Comparison of ENCODE assay signal across 30 mouse cellular contexts in the genomic region with DNA sequence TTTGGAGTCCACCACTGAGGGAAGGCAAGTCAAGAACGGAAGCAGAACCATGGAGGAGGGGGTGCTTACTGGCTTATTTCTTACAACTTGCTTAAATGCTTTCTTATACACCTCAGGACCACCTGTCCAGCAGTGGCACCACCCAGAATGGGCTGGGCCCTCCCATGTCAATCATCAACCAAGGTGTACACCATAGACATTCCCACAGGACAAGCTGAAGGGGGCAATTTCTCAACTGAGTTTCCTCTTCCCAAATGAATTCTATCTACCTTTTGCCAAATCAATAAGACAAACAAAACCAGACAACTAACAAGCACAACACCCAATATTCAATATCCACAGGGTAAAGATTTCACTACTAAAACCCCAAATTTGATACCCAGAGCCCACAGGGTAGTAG.
"Had no signal": no experiment of that assay in that cellular context is flagged by ENCODE, and none has a peak within 500 bp of the region (broad histone marks: within the 10 kb centered on the region; RNA-seq: fewer than 3 reads in every experiment).

No protein-coding gene starts in this region.

- H3K4me2 ChIP-seq: limb, embryonic 12.5 days; limb, embryonic 13.5 days; limb, embryonic 15.5 days; liver, embryonic 13.5 days; liver, embryonic 15.5 days; lung, embryonic 14.5 days; lung, embryonic 15.5 days; midbrain, embryonic 11.5 days; midbrain, embryonic 12.5 days; midbrain, embryonic 13.5 days; midbrain, embryonic 15.5 days; neural tube, embryonic 12.5 days had no signal

- DNase-seq: left cerebral cortex, postnatal 4 days; liver; liver, embryonic 13.5 days; lung, adult 18-20 months; lung, adult 2 months; lung, postnatal 10 days; lung, postnatal 14 days; lung, postnatal 36 days; lung, postnatal 4 days; midbrain, embryonic 14.5 days had no signal

- H3K9me3 ChIP-seq: limb, embryonic 10.5 days; limb, embryonic 12.5 days; limb, embryonic 13.5 days; limb, embryonic 15.5 days; liver, embryonic 13.5 days; liver, embryonic 15.5 days; lung, embryonic 15.5 days; midbrain, embryonic 10.5 days; midbrain, embryonic 12.5 days; midbrain, embryonic 13.5 days; midbrain, embryonic 15.5 days; neural tube, embryonic 12.5 days had no signal

- H3K36me3 ChIP-seq: limb, embryonic 10.5 days; limb, embryonic 12.5 days; limb, embryonic 13.5 days; limb, embryonic 15.5 days; liver, embryonic 13.5 days; liver, embryonic 15.5 days; lung, embryonic 15.5 days; midbrain, embryonic 10.5 days; midbrain, embryonic 12.5 days; midbrain, embryonic 13.5 days; midbrain, embryonic 15.5 days; neural tube, embryonic 12.5 days had no signal

- H3K27ac ChIP-seq: left cerebral cortex, adult 2 months; limb, embryonic 10.5 days; limb, embryonic 12.5 days; limb, embryonic 13.5 days; limb, embryonic 15.5 days; liver, embryonic 13.5 days; liver, embryonic 14.5 days; liver, embryonic 15.5 days; lung, embryonic 15.5 days; macrophage; midbrain, embryonic 10.5 days; midbrain, embryonic 12.5 days; midbrain, embryonic 13.5 days; midbrain, embryonic 15.5 days; neural tube, embryonic 12.5 days had no signal

- ATAC-seq: lung, postnatal 0 days; midbrain, embryonic 13.5 days; midbrain, embryonic 15.5 days; midbrain, embryonic 16.5 days had no signal

- H3K27me3 ChIP-seq: limb, embryonic 12.5 days; limb, embryonic 13.5 days; limb, embryonic 15.5 days; liver, embryonic 13.5 days; liver, embryonic 15.5 days; lung, embryonic 15.5 days; megakaryocyte, embryonic 14.5 days; midbrain, embryonic 12.5 days; midbrain, embryonic 13.5 days; midbrain, embryonic 15.5 days; neural tube, embryonic 12.5 days had no signal

- H3K9ac ChIP-seq: limb, embryonic 12.5 days; limb, embryonic 13.5 days; limb, embryonic 15.5 days; liver, embryonic 13.5 days; liver, embryonic 14.5 days; liver, embryonic 15.5 days; lung, embryonic 14.5 days; lung, embryonic 15.5 days; midbrain, embryonic 12.5 days; midbrain, embryonic 13.5 days; midbrain, embryonic 15.5 days; neural tube, embryonic 12.5 days had no signal

- H3K4me3 ChIP-seq: left cerebral cortex, adult 2 months; limb, embryonic 10.5 days; limb, embryonic 12.5 days; limb, embryonic 13.5 days; limb, embryonic 15.5 days; liver, embryonic 13.5 days; liver, embryonic 15.5 days; lung, embryonic 15.5 days; megakaryocyte, embryonic 14.5 days; midbrain, embryonic 10.5 days; midbrain, embryonic 12.5 days; midbrain, embryonic 13.5 days; midbrain, embryonic 15.5 days; myocyte; neural tube, embryonic 12.5 days had no signal

- H3K4me1 ChIP-seq: limb, embryonic 10.5 days; limb, embryonic 12.5 days; limb, embryonic 13.5 days; limb, embryonic 15.5 days; liver, embryonic 13.5 days; liver, embryonic 15.5 days; lung, embryonic 15.5 days; megakaryocyte, embryonic 14.5 days; midbrain, embryonic 10.5 days; midbrain, embryonic 12.5 days; midbrain, embryonic 13.5 days; midbrain, embryonic 15.5 days; neural tube, embryonic 12.5 days had no signal
